Mouse (Mus musculus) liver, embryonic 13.5 days (tissue): ENCODE measurements around the gene Mecr. TPM values are rescaled to one million over a fixed set of nuclear protein-coding genes. Genes with fewer than 3 reads are reported as not detected.
"Not testable (repeated sequence)": the region's sequence is repeated elsewhere in the genome, so short reads cannot be mapped to it uniquely, and the experiment has no call there.

Experiments
- ATAC-seq: fragments of 200-750 bp; cut with Nextera tagmentation; 2 replicates; pipeline ENCODE4 v1.8.0; 2017; ENCODE audit warnings: low read depth, mild to moderate bottlenecking, moderate number of reproducible peaks, moderate library complexity
- DNase-seq: peaks from one replicate; pipeline ENCODE4 v3.0.0; 2022
- H3K27ac ChIP-seq: fragments of 300-500 bp; sonication (generic); 2 replicates; pipeline ENCODE4 v1.5.1; 2015; ENCODE audit warnings: moderate library complexity, mild to moderate bottlenecking, inconsistent platforms
- H3K27me3 ChIP-seq: fragments of 300-500 bp; sonication (generic); 2 replicates; pipeline ENCODE4 v1.6.1; 2015; ENCODE audit warnings: mild to moderate bottlenecking, inconsistent platforms
- H3K36me3 ChIP-seq: fragments of 300-500 bp; sonication (generic); 2 replicates; pipeline ENCODE4 v1.6.1; 2015; ENCODE audit warnings: mild to moderate bottlenecking, inconsistent platforms
- H3K4me1 ChIP-seq: fragments of 300-500 bp; sonication (generic); replicated peaks from 2 replicates; pipeline ENCODE4 v1.6.1; 2015; ENCODE audit warnings: inconsistent platforms
- H3K4me2 ChIP-seq: fragments of 300-500 bp; sonication (generic); 2 replicates; pipeline ENCODE4 v1.6.1; 2015; ENCODE audit warnings: inconsistent platforms, mild to moderate bottlenecking, moderate library complexity
- H3K4me3 ChIP-seq: fragments of 300-500 bp; sonication (generic); replicated peaks from 2 replicates; pipeline ENCODE4 v1.5.1; 2015; ENCODE audit warnings: mild to moderate bottlenecking, inconsistent platforms
- H3K9ac ChIP-seq: fragments of 300-500 bp; sonication (generic); 2 replicates; pipeline ENCODE4 v1.6.1; 2015; ENCODE audit warnings: mild to moderate bottlenecking, inconsistent platforms
- H3K9me3 ChIP-seq: fragments of 300-500 bp; sonication (generic); replicated peaks from 2 replicates; pipeline ENCODE4 v1.6.1; 2016; ENCODE audit warnings: inconsistent platforms
- WGBS: fragments of 180-500 bp; shearing (Covaris S2); methylation state at CpG from one replicate; pipeline ENCODE4 v1.1.7; 2015; ENCODE audit not compliant: insufficient replicate concordance; 5-methylcytosine and 5-hydroxymethylcytosine counted together
- polyA plus RNA-seq: library from polyadenylated mRNA; unstranded; fragments of >200 nt; fragmentation: Nextera tagmentation; extraction: Ambion mirVana; gene quantifications from 2 replicates; pipeline ENCODE4 v1.2.1, GENCODE M21; 2015

Gene Mecr
- 39.6 and 42.8 TPM in 2 replicates for polyA plus RNA-seq

- peak; percentile 82 for ATAC-seq
- Histone ChIP-seq H3K4me3 (peak within 1 kb of the TSS; percentile 90), H3K36me3 (peaks cover 13% of the 10 kb centered on the region), H3K27me3 (peaks cover 40% of the 10 kb centered on the region), H3K4me2 (peak within 1 kb of the TSS; percentile 88), H3K4me1 (peaks cover 29% of the 10 kb centered on the region), H3K9ac (peak within 1 kb of the TSS; percentile 83), H3K27ac (peak within 1 kb of the TSS; percentile 1; the same call in 1 of the 2 replicates), H3K9me3 (no peaks in the 10 kb centered on the region)
- peak; percentile 88 for DNase-seq
- WGBS, result under 1% methylated on average over 37 of the region's 37 CpGs
Observed at GRCm38 (mm10) chr4:131843290-131843743, at the start of gene Mecr. TSS of gene Mecr (plus strand) at chr4:131843470.

GRCm38 (mm10) chr4:131796312-131797080 is 46.8 kb upstream of the Mecr start:
- Histone ChIP-seq H3K9ac (no peak overlapping the region), H3K27ac (no peak overlapping the region), H3K9me3 (no peaks in the 10 kb centered on the region), H3K4me3 (no peak overlapping the region), H3K4me1 (peaks cover 14% of the 10 kb centered on the region), H3K4me2 (no peak overlapping the region), H3K27me3 (no peaks in the 10 kb centered on the region), H3K36me3 (no peaks in the 10 kb centered on the region)
- 62% methylated on average over 14 of the region's 14 CpGs for WGBS
- DNase-seq (no peak), ATAC-seq (no peak)

GRCm38 (mm10) chr4:131797483-131797882 is 45.8 kb upstream of the Mecr start:
- Histone ChIP-seq H3K9ac (no peak overlapping the region), H3K36me3 (no peaks in the 10 kb centered on the region), H3K4me3 (no peak overlapping the region), H3K4me1 (peaks cover 14% of the 10 kb centered on the region), H3K27me3 (no peaks in the 10 kb centered on the region), H3K4me2 (no peak overlapping the region), H3K9me3 (no peaks in the 10 kb centered on the region), H3K27ac (no peak overlapping the region)
- 66% methylated on average over 7 of the region's 7 CpGs for WGBS
- no peak for ATAC-seq
- no peak for DNase-seq

- no peak overlapping the region for H3K9ac ChIP-seq
- no peak overlapping the region for H3K4me3 ChIP-seq
- no peaks in the 10 kb centered on the region for H3K27me3 ChIP-seq
- no peaks in the 10 kb centered on the region for H3K36me3 ChIP-seq
- peaks cover 14% of the 10 kb centered on the region for H3K4me1 ChIP-seq
- H3K4me2 ChIP-seq, result no peak overlapping the region
- WGBS, result 62% methylated on average over 12 of the region's 12 CpGs
- H3K9me3 ChIP-seq, result no peaks in the 10 kb centered on the region
- DNase-seq, result no peak
- H3K27ac ChIP-seq, result no peak overlapping the region
- ATAC-seq, result no peak
Observed at GRCm38 (mm10) chr4:131797920-131798319, 45.4 kb upstream of the Mecr start.

- Histone ChIP-seq H3K27ac (no peak overlapping the region), H3K36me3 (no peaks in the 10 kb centered on the region), H3K9ac (no peak overlapping the region), H3K4me2 (no peak overlapping the region), H3K4me3 (no peak overlapping the region), H3K27me3 (no peaks in the 10 kb centered on the region), H3K9me3 (no peaks in the 10 kb centered on the region), H3K4me1 (peaks cover 14% of the 10 kb centered on the region)
- ATAC-seq (peak; percentile 61), DNase-seq (no peak)
- WGBS, result 48% methylated on average over 4 of the region's 4 CpGs
Observed at GRCm38 (mm10) chr4:131798968-131799367, 44.3 kb upstream of the Mecr start.

GRCm38 (mm10) chr4:131803846-131804245 is 39.4 kb upstream of the Mecr start:
- peaks cover 10% of the 10 kb centered on the region; the same call in 1 of the 2 replicates for H3K4me1 ChIP-seq
- H3K27ac ChIP-seq, result no peak overlapping the region
- WGBS, result 67% methylated on average over 9 of the region's 9 CpGs
- no peak for ATAC-seq
- no peaks in the 10 kb centered on the region for H3K36me3 ChIP-seq
- no peaks in the 10 kb centered on the region for H3K27me3 ChIP-seq
- H3K9ac ChIP-seq, result no peak overlapping the region
- no peak for DNase-seq
- no peaks in the 10 kb centered on the region for H3K9me3 ChIP-seq
- H3K4me2 ChIP-seq, result no peak overlapping the region
- H3K4me3 ChIP-seq, result no peak overlapping the region

- ATAC-seq, result peak; percentile 31; the same call in 1 of the 2 replicates
- DNase-seq, H3K9me3 ChIP-seq, H3K27ac ChIP-seq, H3K27me3 ChIP-seq, H3K4me2 ChIP-seq, H3K9ac ChIP-seq, H3K4me1 ChIP-seq, H3K4me3 ChIP-seq, H3K36me3 ChIP-seq: not testable (repeated sequence)
- 78% methylated on average over 5 of the region's 6 CpGs for WGBS
Observed at GRCm38 (mm10) chr4:131804732-131805131, 38.5 kb upstream of the Mecr start.

GRCm38 (mm10) chr4:131805255-131805654 is 38.0 kb upstream of the Mecr start:
- H3K27me3 ChIP-seq, result no peaks in the 10 kb centered on the region
- no peak for DNase-seq
- no peaks in the 10 kb centered on the region for H3K9me3 ChIP-seq
- WGBS, result 57% methylated on average over 3 of the region's 3 CpGs
- no peak overlapping the region for H3K27ac ChIP-seq
- H3K4me2 ChIP-seq, result no peak overlapping the region
- ATAC-seq, result no peak
- H3K4me3 ChIP-seq, result no peak overlapping the region
- no peak overlapping the region for H3K9ac ChIP-seq
- H3K4me1 ChIP-seq, result peaks cover 6% of the 10 kb centered on the region; the same call in 1 of the 2 replicates
- H3K36me3 ChIP-seq, result no peaks in the 10 kb centered on the region

- H3K4me2 ChIP-seq, result no peak overlapping the region
- ATAC-seq, result no peak
- H3K27me3 ChIP-seq, result no peaks in the 10 kb centered on the region
- 78% methylated on average over 11 of the region's 11 CpGs for whole genome bisulfite sequencing
- H3K9ac ChIP-seq, result no peak overlapping the region
- H3K4me1 ChIP-seq, result peaks cover 15% of the 10 kb centered on the region
- no peaks in the 10 kb centered on the region for H3K9me3 ChIP-seq
- H3K27ac ChIP-seq, result no peak overlapping the region
- DNase-seq, result no peak
- H3K36me3 ChIP-seq, result no peaks in the 10 kb centered on the region
- H3K4me3 ChIP-seq, result no peak overlapping the region
Observed at GRCm38 (mm10) chr4:131812458-131812857, 30.8 kb upstream of the Mecr start.

GRCm38 (mm10) chr4:131813798-131814197 is 29.5 kb upstream of the Mecr start:
- H3K4me3 ChIP-seq, result no peak overlapping the region
- no peak overlapping the region for H3K27ac ChIP-seq
- H3K36me3 ChIP-seq, result no peaks in the 10 kb centered on the region
- no peaks in the 10 kb centered on the region for H3K9me3 ChIP-seq
- 79% methylated on average over 7 of the region's 7 CpGs for WGBS
- ATAC-seq, result no peak
- H3K9ac ChIP-seq, result no peak overlapping the region
- DNase-seq, result no peak
- no peaks in the 10 kb centered on the region for H3K27me3 ChIP-seq
- peaks cover 15% of the 10 kb centered on the region for H3K4me1 ChIP-seq
- no peak overlapping the region for H3K4me2 ChIP-seq

GRCm38 (mm10) chr4:131814869-131815268 is 28.4 kb upstream of the Mecr start:
- Histone ChIP-seq H3K9ac (no peak overlapping the region), H3K36me3 (no peaks in the 10 kb centered on the region), H3K4me2 (no peak overlapping the region), H3K27ac (no peak overlapping the region), H3K4me1 (peaks cover 15% of the 10 kb centered on the region), H3K9me3 (no peaks in the 10 kb centered on the region), H3K27me3 (no peaks in the 10 kb centered on the region), H3K4me3 (no peak overlapping the region)
- ATAC-seq (no peak), DNase-seq (no peak)
- 69% methylated on average over 10 of the region's 10 CpGs for WGBS

- WGBS, result 41% methylated on average over 10 of the region's 10 CpGs
- DNase-seq, result no peak
- H3K4me2 ChIP-seq, result peak overlapping the region; percentile 21; the same call in 1 of the 2 replicates
- H3K27me3 ChIP-seq, result no peaks in the 10 kb centered on the region
- H3K36me3 ChIP-seq, result no peaks in the 10 kb centered on the region
- H3K9me3 ChIP-seq, result no peaks in the 10 kb centered on the region
- peak; percentile 89 for ATAC-seq
- H3K27ac ChIP-seq, result no peak overlapping the region
- H3K4me3 ChIP-seq, result no peak overlapping the region
- no peak overlapping the region for H3K9ac ChIP-seq
- H3K4me1 ChIP-seq, result peaks cover 15% of the 10 kb centered on the region
Observed at GRCm38 (mm10) chr4:131815774-131816173, 27.5 kb upstream of the Mecr start.
